12 mouse cellular contexts compared by ENCODE assay signal in genomic region chr4:86480891-86481290, GRCm38 (mm10).
DNase-seq lines count a peak whose midpoint lies in the region; ATAC-seq lines count a peak whose summit lies in the region.
"Had no signal": no experiment of that assay in that cellular context is flagged by ENCODE, and none has a peak within 500 bp of the region (broad histone marks: within the 10 kb centered on the region; RNA-seq: fewer than 3 reads in every experiment).

No protein-coding gene starts in this region.

- no peaks in the 10 kb centered on the region for H3K36me3 ChIP-seq in heart, embryonic 10.5 days
- H3K36me3 ChIP-seq in limb, embryonic 11.5 days (ENCODE audit: control insufficient read depth, insufficient read depth, low read length): no peaks in the 10 kb centered on the region
- no peaks in the 10 kb centered on the region for H3K36me3 ChIP-seq in limb, embryonic 10.5 days
- H3K36me3 ChIP-seq: midbrain, embryonic 10.5 days had no signal

- H3K4me3 ChIP-seq in heart, embryonic 10.5 days: no peak overlapping the region
- H3K4me3 ChIP-seq in limb, embryonic 11.5 days (ENCODE audit: low read depth, low read length): no peak overlapping the region
- no peak overlapping the region for H3K4me3 ChIP-seq in limb, embryonic 10.5 days
- H3K4me3 ChIP-seq: midbrain, embryonic 10.5 days had no signal

- H3K9ac ChIP-seq in limb, embryonic 11.5 days (ENCODE audit: low read length): no peak overlapping the region
- H3K9ac ChIP-seq: liver, embryonic 14.5 days had no signal

- 76% methylated on average over 3 of the region's 3 CpGs for WGBS in heart, embryonic 10.5 days
- WGBS in limb, embryonic 11.5 days: 60% methylated on average over 3 of the region's 3 CpGs
- WGBS in limb, embryonic 10.5 days: 84% methylated on average over 3 of the region's 3 CpGs

- no peaks in the 10 kb centered on the region for H3K27me3 ChIP-seq in heart, embryonic 10.5 days (ENCODE audit: insufficient read depth, poor library complexity, severe bottlenecking)
- H3K27me3 ChIP-seq in limb, embryonic 11.5 days (ENCODE audit: control insufficient read depth, insufficient read depth, low read length): no peaks in the 10 kb centered on the region
- H3K27me3 ChIP-seq in limb, embryonic 10.5 days (ENCODE audit: low read depth, poor library complexity, severe bottlenecking): no peaks in the 10 kb centered on the region

- no peak overlapping the region for H3K27ac ChIP-seq in heart, embryonic 10.5 days
- no peak overlapping the region for H3K27ac ChIP-seq in limb, embryonic 11.5 days (replicated peaks; ENCODE audit: low read depth, low read length)
- H3K27ac ChIP-seq in limb, embryonic 10.5 days: no peak overlapping the region
- H3K27ac ChIP-seq: liver, embryonic 14.5 days; midbrain, embryonic 10.5 days had no signal

- 0 out of 2 replicates have a peak, but pooled peaks cover 7% of the 10 kb centered on the region for H3K4me1 ChIP-seq in heart, embryonic 10.5 days
- H3K4me1 ChIP-seq in limb, embryonic 11.5 days (ENCODE audit: control insufficient read depth, insufficient read depth, low read length): peaks cover 19% of the 10 kb centered on the region
- peaks cover 55% of the 10 kb centered on the region for H3K4me1 ChIP-seq in limb, embryonic 10.5 days
- H3K4me1 ChIP-seq: midbrain, embryonic 10.5 days had no signal

- ATAC-seq in limb, embryonic 11.5 days (ENCODE audit: insufficient number of reproducible peaks, low FRiP score, low TSS enrichment, low read depth): no peak
- ATAC-seq: inflammation-experienced regulatory T-cells, adult 6 months had no signal

- no peaks in the 10 kb centered on the region for H3K9me3 ChIP-seq in heart, embryonic 10.5 days
- H3K9me3 ChIP-seq in limb, embryonic 11.5 days (ENCODE audit: control insufficient read depth, low read length): no peaks in the 10 kb centered on the region
- no peaks in the 10 kb centered on the region for H3K9me3 ChIP-seq in limb, embryonic 10.5 days (replicated peaks)
- H3K9me3 ChIP-seq: midbrain, embryonic 10.5 days had no signal

- intact Hi-C loops in gastrocnemius, postnatal 14 days (cut with DNase I; ENCODE audit: low total_unique reads): no loop called here

- DNase-seq in heart, adult 11 months: peak; percentile 61
- no peak for DNase-seq in heart, embryonic 10.5 days (ENCODE audit: low spot score)
- peak; percentile 38 for DNase-seq in limb, embryonic 11.5 days (ENCODE audit: low spot score)
- DNase-seq in limb, embryonic 10.5 days (ENCODE audit: low spot score): no peak
- peak; percentile 7 for DNase-seq in ES-CJ7 (ENCODE audit: low read depth, low spot score)
- peak; percentile 34 for DNase-seq in embryo, embryonic 11 days
- no peak for DNase-seq in gastrocnemius, postnatal 14 days
- DNase-seq: cerebellum, adult 2 months; thymus, adult 2 months had no signal

- no peak overlapping the region for H3K4me2 ChIP-seq in limb, embryonic 11.5 days (ENCODE audit: low read depth, severe bottlenecking)

Comparison
In these comparisons a context has a peak if more than half of its experiments do, and no peak if none do; other contexts are left out.
1. DNase-seq: peak in heart, adult 11 months (single experiment), limb, embryonic 11.5 days (single experiment), ES-CJ7 (single experiment) and embryo, embryonic 11 days (single experiment); none in heart, embryonic 10.5 days (single experiment), limb, embryonic 10.5 days (single experiment) and gastrocnemius, postnatal 14 days (single experiment).